ENCODE assay signal across 12 mouse cellular contexts in genomic region chr17:47559726-47560125, GRCm38 (mm10). TPM values are rescaled to one million over a fixed set of nuclear protein-coding genes. Genes with fewer than 3 reads are reported as not detected.
DNase-seq lines count a peak whose midpoint lies in the region; ATAC-seq and TF ChIP-seq lines count a peak whose summit lies in the region.
"Had no signal": no experiment of that assay in that cellular context is flagged by ENCODE, and none has a peak within 500 bp of the region (broad histone marks: within the 10 kb centered on the region; RNA-seq: fewer than 3 reads in every experiment).

No protein-coding gene starts in this region.

- no peaks in the 10 kb centered on the region for H3K27me3 ChIP-seq in heart, postnatal 0 days (ENCODE audit: control insufficient read depth, insufficient read depth, low read length)
- no peaks in the 10 kb centered on the region for H3K27me3 ChIP-seq in stomach, postnatal 0 days (ENCODE audit: control insufficient read depth, insufficient read depth, low read length)
- H3K27me3 ChIP-seq: limb, embryonic 13.5 days had no signal

- no peak overlapping the region for H3K27ac ChIP-seq in heart, postnatal 0 days (ENCODE audit: low read depth)
- peak overlapping the region; percentile 76; the same call in 1 of the 2 replicates for H3K27ac ChIP-seq in stomach, postnatal 0 days (replicated peaks)
- H3K27ac ChIP-seq: limb, embryonic 13.5 days had no signal

- peak; percentile 26 for DNase-seq in gastrocnemius, adult 18-20 months (ENCODE audit: low spot score)
- DNase-seq in gastrocnemius, postnatal 36 days = no peak
- peak; percentile 47 for DNase-seq in lung, postnatal 10 days
- DNase-seq in lung, postnatal 14 days = no peak
- DNase-seq in heart, postnatal 0 days (ENCODE audit: low spot score) = peak; percentile 35
- peak; percentile 42 for DNase-seq in stomach, postnatal 0 days (ENCODE audit: low spot score)
- no peak for DNase-seq in c-Kit-positive CD71-positive TER-119-positive erythroid progenitor cells, embryonic 14.5 days (ENCODE audit: low spot score)
- DNase-seq: cerebellum, adult 9-11 months; kidney, adult 18-20 months had no signal

- no peak overlapping the region for H3K4me2 ChIP-seq in heart, postnatal 0 days (ENCODE audit: low read depth, low read length)
- no peak overlapping the region for H3K4me2 ChIP-seq in stomach, postnatal 0 days (replicated peaks; ENCODE audit: low read depth)
- H3K4me2 ChIP-seq: limb, embryonic 13.5 days had no signal

- no peak for TF ChIP-seq EP300 in heart, postnatal 0 days (IDR thresholded peaks at IDR 0.05; ENCODE audit: low read depth)
- no peak for TF ChIP-seq EP300 in stomach, postnatal 0 days (optimal IDR thresholded peaks at IDR 0.05)

- no peak overlapping the region for H3K4me3 ChIP-seq in heart, postnatal 0 days (ENCODE audit: low read depth, low read length)
- H3K4me3 ChIP-seq in stomach, postnatal 0 days (ENCODE audit: low read depth, low read length) = no peak overlapping the region
- H3K4me3 ChIP-seq: limb, embryonic 13.5 days had no signal

- WGBS in heart, postnatal 0 days = 28% methylated on average over 6 of the region's 6 CpGs
- WGBS in stomach, postnatal 0 days = 36% methylated on average over 6 of the region's 6 CpGs

- H3K9me3 ChIP-seq in heart, postnatal 0 days (replicated peaks; ENCODE audit: control insufficient read depth, low read length) = no peaks in the 10 kb centered on the region
- H3K9me3 ChIP-seq in stomach, postnatal 0 days (ENCODE audit: control insufficient read depth, low read length) = no peaks in the 10 kb centered on the region
- H3K9me3 ChIP-seq: limb, embryonic 13.5 days had no signal

- intact Hi-C loops in gastrocnemius, postnatal 36 days (cut with DNase I) = no loop called here

- H3K36me3 ChIP-seq in heart, postnatal 0 days (replicated peaks; ENCODE audit: control insufficient read depth, insufficient read depth, low read length) = no peaks in the 10 kb centered on the region
- no peaks in the 10 kb centered on the region for H3K36me3 ChIP-seq in stomach, postnatal 0 days (ENCODE audit: control insufficient read depth, insufficient read depth, low read length)
- H3K36me3 ChIP-seq: limb, embryonic 13.5 days had no signal

- 0 out of 2 replicates have a peak, but pooled peaks have one; percentile 47 for ATAC-seq in heart, postnatal 0 days (ENCODE audit: insufficient read depth, low read depth)
- peak; percentile 76; the same call in 1 of the 2 replicates for ATAC-seq in stomach, postnatal 0 days (ENCODE audit: low FRiP score, low TSS enrichment)
- ATAC-seq in activated CD4-positive, CD25-positive, alpha-beta regulatory T cell, adult 4 months = no peak
- ATAC-seq: forebrain, embryonic 16.5 days had no signal

- H3K4me1 ChIP-seq in heart, postnatal 0 days (ENCODE audit: control insufficient read depth, insufficient read depth) = 0 out of 2 replicates have a peak, but pooled peaks cover 6% of the 10 kb centered on the region
- no peaks in the 10 kb centered on the region for H3K4me1 ChIP-seq in stomach, postnatal 0 days (replicated peaks; ENCODE audit: control insufficient read depth, insufficient read depth)

- H3K9ac ChIP-seq in heart, postnatal 0 days (replicated peaks; ENCODE audit: low read depth, low read length) = no peak overlapping the region
- no peak overlapping the region for H3K9ac ChIP-seq in stomach, postnatal 0 days (ENCODE audit: low read length)
- H3K9ac ChIP-seq: limb, embryonic 13.5 days had no signal

- TF ChIP-seq CTCF in heart, postnatal 0 days (IDR thresholded peaks at IDR 0.05; ENCODE audit: low read depth) = no peak
- no peak for TF ChIP-seq CTCF in stomach, postnatal 0 days (IDR thresholded peaks at IDR 0.05; ENCODE audit: low read depth)

RNA-seq across cellular contexts. Expression of gene Bysl, which starts 51.6 kb away (rescaled TPM):
- total RNA-seq in gastrocnemius, adult 18-20 months (2021) = 10 to 100 TPM; 13.9 to 15.3 TPM
- total RNA-seq in gastrocnemius, postnatal 36 days (2021) = 10 to 100 TPM; 13.8 to 14.2 TPM
- 14.3 and 17.4 TPM in 2 replicates for total RNA-seq in heart, postnatal 0 days (2014; rRNA removed; ENCODE audit: low replicate concordance)
- 15.8 and 19.9 TPM in 2 replicates for polyA plus RNA-seq in heart, postnatal 0 days (2015; fragmentation: Nextera tagmentation; extraction: Ambion mirVana)
- 13.4 and 13.6 TPM in 2 replicates for polyA plus RNA-seq in stomach, postnatal 0 days (2015; fragmentation: Nextera tagmentation; extraction: Ambion mirVana)
- 10 to 100 TPM in 1 of 2 experiments, 1 to 10 TPM in 1; 6.6 to 10.8 TPM for polyA plus RNA-seq in activated CD4-positive, CD25-positive, alpha-beta regulatory T cell, adult 4 months (2017; shearing (Covaris generic))

RNA-seq across cellular contexts. Expression of gene Med20, which starts 51.7 kb away (rescaled TPM):
- total RNA-seq in gastrocnemius, adult 18-20 months (2021) = 10 to 100 TPM; 14.7 to 15.4 TPM
- total RNA-seq in gastrocnemius, postnatal 36 days (2021) = 10 to 100 TPM; 12.9 to 14.9 TPM
- total RNA-seq in heart, postnatal 0 days (2014; rRNA removed; ENCODE audit: low replicate concordance) = 26.5 and 30.1 TPM in 2 replicates
- polyA plus RNA-seq in heart, postnatal 0 days (2015; fragmentation: Nextera tagmentation; extraction: Ambion mirVana) = 21.8 and 26.3 TPM in 2 replicates
- 23.8 and 25.1 TPM in 2 replicates for polyA plus RNA-seq in stomach, postnatal 0 days (2015; fragmentation: Nextera tagmentation; extraction: Ambion mirVana)
- 10 to 100 TPM; 23.6 to 30.0 TPM for polyA plus RNA-seq in activated CD4-positive, CD25-positive, alpha-beta regulatory T cell, adult 4 months (2017; shearing (Covaris generic))

RNA-seq across cellular contexts. Expression of gene Gm20517, which starts 51.7 kb away (rescaled TPM):
- total RNA-seq in gastrocnemius, adult 18-20 months (2021) = 1 to 10 TPM; 1.6 to 2.6 TPM
- 1 to 10 TPM in 1 of 2 experiments, under 1 TPM in 1; 0.42 to 1.3 TPM for total RNA-seq in gastrocnemius, postnatal 36 days (2021)
- 2.3 TPM in 1 of 2 replicates, not detected in the other for total RNA-seq in heart, postnatal 0 days (2014; rRNA removed; ENCODE audit: low replicate concordance)
- polyA plus RNA-seq in heart, postnatal 0 days (2015; fragmentation: Nextera tagmentation; extraction: Ambion mirVana) = 1.4 and 1.7 TPM in 2 replicates
- polyA plus RNA-seq in stomach, postnatal 0 days (2015; fragmentation: Nextera tagmentation; extraction: Ambion mirVana) = 1.1 and 1.5 TPM in 2 replicates
- polyA plus RNA-seq in activated CD4-positive, CD25-positive, alpha-beta regulatory T cell, adult 4 months (2017; shearing (Covaris generic)) = 1 to 10 TPM in 1 of 2 experiments, under 1 TPM in 1; 0.89 to 1.1 TPM

RNA-seq across cellular contexts. Expression of gene Ccnd3, which starts 54.9 kb away (rescaled TPM):
- 10 to 100 TPM; 18.5 to 20.1 TPM for total RNA-seq in gastrocnemius, adult 18-20 months (2021)
- 10 to 100 TPM; 31.4 to 31.5 TPM for total RNA-seq in gastrocnemius, postnatal 36 days (2021)
- total RNA-seq in heart, postnatal 0 days (2014; rRNA removed; ENCODE audit: low replicate concordance) = 231 and 248 TPM in 2 replicates
- 180 and 187 TPM in 2 replicates for polyA plus RNA-seq in heart, postnatal 0 days (2015; fragmentation: Nextera tagmentation; extraction: Ambion mirVana)
- polyA plus RNA-seq in stomach, postnatal 0 days (2015; fragmentation: Nextera tagmentation; extraction: Ambion mirVana) = 219 and 242 TPM in 2 replicates
- 100 to 1,000 TPM; 133 to 141 TPM for polyA plus RNA-seq in activated CD4-positive, CD25-positive, alpha-beta regulatory T cell, adult 4 months (2017; shearing (Covaris generic))

RNA-seq across cellular contexts. Expression of gene Taf8, which starts 57.6 kb away (rescaled TPM):
- 10 to 100 TPM in 1 of 2 experiments, 1 to 10 TPM in 1; 9.2 to 12.1 TPM for total RNA-seq in gastrocnemius, adult 18-20 months (2021)
- 10 to 100 TPM; 10.4 to 12.8 TPM for total RNA-seq in gastrocnemius, postnatal 36 days (2021)
- total RNA-seq in heart, postnatal 0 days (2014; rRNA removed; ENCODE audit: low replicate concordance) = 14.7 and 26.4 TPM in 2 replicates
- polyA plus RNA-seq in heart, postnatal 0 days (2015; fragmentation: Nextera tagmentation; extraction: Ambion mirVana) = 11.5 and 11.9 TPM in 2 replicates
- polyA plus RNA-seq in stomach, postnatal 0 days (2015; fragmentation: Nextera tagmentation; extraction: Ambion mirVana) = 11.0 and 11.1 TPM in 2 replicates
- polyA plus RNA-seq in activated CD4-positive, CD25-positive, alpha-beta regulatory T cell, adult 4 months (2017; shearing (Covaris generic)) = 10 to 100 TPM; 51.5 to 61.3 TPM

Comparison
In these comparisons a context has a peak if more than half of its experiments do, and no peak if none do; other contexts are left out.
1. DNase-seq: peak in gastrocnemius, adult 18-20 months (single experiment), lung, postnatal 10 days (single experiment), heart, postnatal 0 days (single experiment) and stomach, postnatal 0 days (single experiment); none in gastrocnemius, postnatal 36 days (0 of 2), lung, postnatal 14 days (single experiment) and c-Kit-positive CD71-positive TER-119-positive erythroid progenitor cells, embryonic 14.5 days (single experiment).